Mouse (Mus musculus) myocyte (in vitro differentiated cells): ENCODE results near the gene Olfr1451. TPM values are rescaled to one million over a fixed set of nuclear protein-coding genes. Genes with fewer than 3 reads are reported as not detected.
"Not testable (repeated sequence)": the region's sequence is repeated elsewhere in the genome, so short reads cannot be mapped to it uniquely, and the experiment has no call there.

Experiments used
- H3K27me3 ChIP-seq: one replicate; pipeline ENCODE4 v1.6.1; 2011; ENCODE audit not compliant: control insufficient read depth, insufficient read depth, insufficient read length
- H3K36me3 ChIP-seq: one replicate; pipeline ENCODE4 v1.6.1; 2011; ENCODE audit not compliant: control insufficient read depth, insufficient read depth
- H3K4me2 ChIP-seq: one replicate; pipeline ENCODE4 v1.6.1; 2011; ENCODE audit warnings: low read depth, control low read depth
- H3K4me3 ChIP-seq: one replicate; pipeline ENCODE4 v1.5.1; 2011; ENCODE audit warnings: mild to moderate bottlenecking, control low read depth, moderate library complexity
- H3K79me2 ChIP-seq: one replicate; pipeline ENCODE4 v1.6.1; 2011; ENCODE audit not compliant: control insufficient read depth, insufficient read depth
- H3ac ChIP-seq: one replicate; pipeline ENCODE4 v1.6.1; 2011; ENCODE audit not compliant: control insufficient read depth, insufficient read length
- CEBPB ChIP-seq: IDR thresholded peaks from 2 replicates; pipeline ENCODE4 v1.6.1; 2011; ENCODE audit warnings: mild to moderate bottlenecking, moderate library complexity; ENCODE audit not compliant: poor library complexity, insufficient read depth, severe bottlenecking
- E2F4 ChIP-seq: IDR thresholded peaks from one replicate; pipeline ENCODE4 v1.6.1; 2011; ENCODE audit warnings: mild to moderate bottlenecking, control low read depth, moderate library complexity; ENCODE audit not compliant: insufficient read depth
- MAX ChIP-seq: IDR thresholded peaks from one replicate; pipeline ENCODE4 v1.6.1; 2011; ENCODE audit warnings: low read depth, mild to moderate bottlenecking, control low read depth
- MYOD1 ChIP-seq, 3 experiments: IDR thresholded peaks; one replicate each; pipeline ENCODE4 v1.6.1; 2011; ENCODE audit warnings: control low read depth in 2 of 3, low read depth in 2 of 3, mild to moderate bottlenecking in 2 of 3, moderate library complexity in 1 of 3; ENCODE audit not compliant: insufficient read length in 2 of 3, control insufficient read depth in 1 of 3
- MYOG ChIP-seq, 3 experiments: IDR thresholded peaks; one replicate each; pipeline ENCODE4 v1.6.1; 2011; ENCODE audit warnings: control low read depth in 2 of 3, low read depth in 2 of 3, mild to moderate bottlenecking in 2 of 3; ENCODE audit not compliant: insufficient read length in 2 of 3, control insufficient read depth in 1 of 3, insufficient read depth in 1 of 3
- POLR2A ChIP-seq: IDR thresholded peaks from one replicate; pipeline ENCODE4 v1.6.1; 2011; ENCODE audit warnings: low read depth, mild to moderate bottlenecking, control low read depth, moderate library complexity; ENCODE audit not compliant: insufficient read length
- POLR2AphosphoS2 ChIP-seq: IDR thresholded peaks from one replicate; pipeline ENCODE4 v1.6.1; 2011; ENCODE audit warnings: low read depth, control low read depth; ENCODE audit not compliant: insufficient read length
- REST ChIP-seq: IDR thresholded peaks from one replicate; pipeline ENCODE4 v1.6.1; 2011; ENCODE audit warnings: mild to moderate bottlenecking, control low read depth, moderate library complexity; ENCODE audit not compliant: insufficient read depth, insufficient read length
- SRF ChIP-seq: IDR thresholded peaks from one replicate; pipeline ENCODE4 v1.6.1; 2011; ENCODE audit warnings: low read depth; ENCODE audit not compliant: control insufficient read depth, insufficient read length
- TCF12 ChIP-seq: IDR thresholded peaks from one replicate; pipeline ENCODE4 v1.6.1; 2011; ENCODE audit warnings: mild to moderate bottlenecking, control low read depth; ENCODE audit not compliant: poor library complexity, insufficient read depth, severe bottlenecking
- TCF3 ChIP-seq: IDR thresholded peaks from one replicate; pipeline ENCODE4 v1.6.1; 2011; ENCODE audit warnings: low read depth, control low read depth; ENCODE audit not compliant: insufficient read length
- USF1 ChIP-seq: IDR thresholded peaks from one replicate; pipeline ENCODE4 v1.6.1; 2011; ENCODE audit warnings: low read depth, mild to moderate bottlenecking, control low read depth, moderate library complexity
- polyA plus RNA-seq: library from polyadenylated mRNA; unstranded; fragments of >200 nt; fragmentation: generic; extraction: Trizol; gene quantifications from one replicate; pipeline ENCODE4 v1.2.1, GENCODE M21; 2012; ENCODE audit warnings: missing spikeins

Gene Olfr1451
- polyA plus RNA-seq: not detected

DNA sequence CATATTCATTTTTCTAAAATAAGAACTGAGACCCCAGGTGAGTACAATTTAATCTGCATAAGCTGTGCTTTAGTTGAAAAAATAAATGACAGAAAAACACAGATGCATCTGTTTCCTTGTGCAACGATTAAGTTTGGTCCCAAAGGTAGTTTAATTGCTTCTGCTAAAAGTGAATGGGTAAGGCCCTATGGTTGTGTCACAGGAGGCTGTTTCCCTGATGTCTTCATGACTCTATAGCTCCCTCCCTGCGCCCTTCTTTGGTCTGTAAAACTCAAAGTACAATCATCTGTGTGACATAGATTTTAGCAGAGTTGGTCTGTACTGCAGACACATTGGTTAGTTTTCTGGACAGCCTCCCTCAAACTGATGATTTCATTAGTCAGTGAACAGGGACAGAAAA is at the start of gene Olfr1451:
Gene Olfr1451, plus strand, starts transcription at position 301 of the 400 bp plus-strand sequence.
- Histone ChIP-seq H3K79me2 (no peaks in the 10 kb centered on the region), H3K4me3 (no peak within 1 kb of the TSS), H3ac (no peak within 1 kb of the TSS), H3K27me3 (no peaks in the 10 kb centered on the region), H3K36me3 (no peaks in the 10 kb centered on the region), H3K4me2 (no peak within 1 kb of the TSS)
- TF ChIP-seq POLR2AphosphoS2 (no peak), POLR2A (no peak), SRF (no peak), REST (no peak), MYOG (IDR thresholded peaks at IDR 0.05; ENCODE audit: control insufficient read depth in 1 of 3, insufficient read depth in 1 of 3, insufficient read length in 2 of 3, low read depth in 2 of 3) (no peak), E2F4 (no peak), TCF3 (no peak), MYOD1 (IDR thresholded peaks at IDR 0.05; ENCODE audit: control insufficient read depth in 1 of 3, insufficient read length in 2 of 3, low read depth in 2 of 3) (no peak), MAX (no peak), TCF12 (no peak), USF1 (no peak), CEBPB (no peak)

DNA sequence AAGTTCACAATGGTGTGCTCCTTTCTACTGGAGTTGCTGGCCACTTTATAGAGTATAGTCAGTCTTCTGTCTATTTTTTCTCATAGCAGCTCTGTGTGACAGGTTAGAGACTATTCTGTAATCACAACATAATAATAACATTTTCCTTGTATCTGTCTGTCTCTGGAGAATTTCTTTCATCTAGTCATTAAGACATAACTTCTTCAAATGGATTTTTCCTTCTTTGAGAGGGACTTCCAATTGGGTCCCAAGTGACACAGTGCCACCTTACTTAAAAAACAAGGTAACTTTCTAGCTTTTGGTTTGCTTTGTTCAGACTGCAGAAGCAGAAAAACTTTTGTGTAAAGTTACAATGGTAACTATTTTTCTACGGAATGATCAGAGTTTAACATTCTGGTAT is 44.9 kb upstream of the Olfr1451 start, which contains the start of gene Olfr1450:
Gene Olfr1450, plus strand, starts transcription at position 301 of the 400 bp plus-strand sequence.
- H3K4me2 ChIP-seq: no peak within 1 kb of the TSS
- H3K4me3 ChIP-seq: no peak within 1 kb of the TSS
- H3ac ChIP-seq: no peak within 1 kb of the TSS
- no peaks in the 10 kb centered on the region for H3K27me3 ChIP-seq
- H3K36me3 ChIP-seq: no peaks in the 10 kb centered on the region
- no peak for TF ChIP-seq POLR2AphosphoS2
- no peaks in the 10 kb centered on the region for H3K79me2 ChIP-seq

DNA sequence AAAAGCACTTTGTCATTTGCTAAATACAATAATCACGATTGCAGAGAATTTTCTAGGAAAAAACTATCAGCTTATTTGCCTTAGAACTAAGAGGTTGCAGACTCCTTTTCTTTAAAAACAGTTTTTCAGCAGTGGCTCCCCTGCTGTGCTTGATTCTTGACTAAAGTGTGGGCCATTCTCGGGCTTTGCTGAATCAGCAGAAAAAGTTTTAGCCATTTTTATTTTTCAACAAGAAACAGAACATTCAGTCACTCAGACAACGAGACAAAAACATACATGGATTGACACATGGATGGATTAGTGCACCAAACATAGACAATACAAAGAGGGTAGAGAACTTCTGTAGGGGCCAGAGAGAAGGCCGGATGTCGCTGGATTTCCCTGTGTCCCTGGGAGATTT is 24.7 kb upstream of the Olfr1451 start:
- H3K79me2 ChIP-seq, H3K36me3 ChIP-seq, H3ac ChIP-seq, H3K4me3 ChIP-seq, H3K27me3 ChIP-seq, H3K4me2 ChIP-seq: not testable (repeated sequence)

DNA sequence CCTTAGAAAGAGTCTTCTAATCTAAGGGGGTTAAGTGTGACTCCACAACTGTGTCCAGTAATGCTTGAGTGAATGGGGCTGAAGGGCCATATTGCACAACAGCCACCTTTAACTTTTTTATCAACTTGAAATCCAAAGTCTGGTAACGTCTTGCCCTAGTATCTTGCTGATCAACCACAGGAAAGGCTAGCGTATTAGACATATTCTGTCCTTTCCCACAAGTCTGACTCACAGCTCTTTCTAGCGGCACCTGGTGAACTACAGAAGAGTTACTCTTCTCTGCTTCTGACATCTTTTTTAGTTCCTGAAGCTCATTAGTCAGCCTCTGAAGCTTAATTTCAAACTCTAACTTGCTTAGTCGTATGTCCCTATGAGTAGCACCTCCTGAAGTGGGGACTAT is 2.5 kb upstream of the Olfr1451 start:
- H3K27me3 ChIP-seq, H3ac ChIP-seq, H3K4me2 ChIP-seq, H3K4me3 ChIP-seq, H3K36me3 ChIP-seq, H3K79me2 ChIP-seq: not testable (repeated sequence)

DNA sequence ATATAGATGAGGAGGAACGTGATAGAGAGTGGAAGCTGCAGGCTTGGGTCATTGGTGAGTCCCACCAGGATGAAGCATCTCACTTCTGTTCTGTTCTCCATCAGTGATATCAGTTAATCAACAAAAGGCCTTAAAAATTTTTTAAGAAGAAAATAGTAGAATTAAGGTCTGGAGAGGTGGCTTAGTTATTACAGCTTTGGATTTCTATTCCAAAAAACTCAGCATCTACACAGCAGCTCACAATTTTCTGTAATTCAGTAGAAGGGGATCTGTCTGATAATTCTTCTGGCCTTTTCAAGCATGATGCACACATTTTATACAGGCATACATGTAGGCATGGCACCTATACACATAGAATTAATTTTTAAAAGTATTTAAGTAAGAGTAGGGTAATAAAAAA is 33.4 kb downstream of the Olfr1451 start, which contains the start of gene Olfr1453:
Gene Olfr1453, minus strand, starts transcription at position 101 of the 400 bp plus-strand sequence.
- TF ChIP-seq POLR2AphosphoS2 (no peak), MAX (no peak)

More for the DNA sequence above, 33.4 kb downstream of the Olfr1451 start, which contains the start of gene Olfr1453:
- no peaks in the 10 kb centered on the region for H3K79me2 ChIP-seq
- H3K36me3 ChIP-seq: no peaks in the 10 kb centered on the region
- no peak within 1 kb of the TSS for H3ac ChIP-seq
- no peak within 1 kb of the TSS for H3K4me2 ChIP-seq
- H3K27me3 ChIP-seq: no peaks in the 10 kb centered on the region
- no peak within 1 kb of the TSS for H3K4me3 ChIP-seq

Other genes starting within 250 kb of the Olfr1451 start
- gene Cntf, start 229.4 kb upstream of the Olfr1451 start, polyA plus RNA-seq: 1.0 TPM
- gene Zfp91, start 198.9 kb upstream of the Olfr1451 start, polyA plus RNA-seq: 28.9 TPM
- 0.18 TPM for gene Lpxn, start 198.8 kb upstream of the Olfr1451 start, polyA plus RNA-seq
- not detected for gene Gm5244, start 148.3 kb upstream of the Olfr1451 start, polyA plus RNA-seq
- gene Olfr1444, start 137.7 kb upstream of the Olfr1451 start, polyA plus RNA-seq: not detected
- not detected for gene Olfr1445, start 111.2 kb upstream of the Olfr1451 start, polyA plus RNA-seq
- not detected for gene Olfr1446, start 101.5 kb upstream of the Olfr1451 start, polyA plus RNA-seq
- not detected for gene Olfr1447, start 91.3 kb upstream of the Olfr1451 start, polyA plus RNA-seq
- gene Olfr1448, start 70.6 kb upstream of the Olfr1451 start, polyA plus RNA-seq: not detected
- not detected for gene Olfr1449, start 64.2 kb upstream of the Olfr1451 start, polyA plus RNA-seq
- gene Olfr1450, start 44.8 kb upstream of the Olfr1451 start, polyA plus RNA-seq: not detected
- gene Olfr1453, start 33.3 kb downstream of the Olfr1451 start, polyA plus RNA-seq: not detected
- gene Olfr1454, start 65.6 kb downstream of the Olfr1451 start, polyA plus RNA-seq: not detected
- gene Olfr1457, start 102.9 kb downstream of the Olfr1451 start, polyA plus RNA-seq: not detected
- gene Olfr1458, start 111.8 kb downstream of the Olfr1451 start, polyA plus RNA-seq: not detected
- gene Olfr1459, start 154.5 kb downstream of the Olfr1451 start, polyA plus RNA-seq: 0.01 TPM
- gene Olfr1461, start 168.0 kb downstream of the Olfr1451 start, polyA plus RNA-seq: not detected
- not detected for gene Olfr1462, start 190.7 kb downstream of the Olfr1451 start, polyA plus RNA-seq
- gene Olfr1463, start 236.3 kb downstream of the Olfr1451 start, polyA plus RNA-seq: not detected